Mouse (Mus musculus): ENCODE measurements around the gene Hist1h2ab. TPM values are rescaled to one million over a fixed set of nuclear protein-coding genes. Genes with fewer than 3 reads are reported as not detected.
"Not testable (repeated sequence)": the region's sequence is repeated elsewhere in the genome, so short reads cannot be mapped to it uniquely, and the experiment has no call there.

Hist1h2ab gene
- polyA plus RNA-seq, 1 experiment from 2014 or later, result 53.0 TPM

DNA sequence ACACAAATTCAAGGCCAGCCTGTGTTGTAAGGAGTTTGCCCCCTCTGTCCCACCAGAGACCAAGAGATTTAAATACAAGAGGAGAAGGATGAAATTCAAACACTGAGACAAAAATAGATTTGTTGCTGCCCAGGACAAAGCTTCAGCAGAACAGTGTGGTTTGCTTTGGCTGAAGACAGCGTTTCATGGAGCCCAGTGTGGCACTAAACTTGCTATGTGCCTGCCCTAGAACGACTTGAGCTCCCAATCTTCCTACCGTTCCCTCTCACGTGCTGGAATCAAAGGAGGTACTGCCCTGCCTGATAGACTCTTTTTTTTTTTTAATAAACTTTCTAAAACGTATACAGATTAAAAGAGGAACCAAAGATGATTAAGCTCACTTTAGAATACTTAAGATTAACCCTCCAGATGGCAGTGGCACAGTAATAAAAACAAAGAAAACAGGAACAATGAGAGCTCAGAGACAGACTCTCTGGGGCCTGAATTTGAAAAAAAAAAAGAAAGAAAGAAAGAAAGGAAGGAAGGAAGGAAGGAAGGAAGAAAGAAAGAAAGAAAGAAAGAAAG, 18.0 kb downstream of the Hist1h2ab start:
- 31% methylated on average over 5 of the region's 5 CpGs for WGBS
- no peak overlapping the region for H3K9ac ChIP-seq (replicated peaks)
- H3K4me3 ChIP-seq, result no peak overlapping the region
- H3K36me3 ChIP-seq, result no peaks in the 10 kb centered on the region
- H3K9me3 ChIP-seq, result no peaks in the 10 kb centered on the region
- H3K4me1 ChIP-seq, result peaks cover 12% of the 10 kb centered on the region
- H3K27ac ChIP-seq (replicated peaks), result no peak overlapping the region
- no peak overlapping the region for H3K4me2 ChIP-seq (replicated peaks)
- H3K27me3 ChIP-seq, result no peaks in the 10 kb centered on the region
- ATAC-seq (ENCODE audit: low FRiP score, low read depth), result no peak

DNA sequence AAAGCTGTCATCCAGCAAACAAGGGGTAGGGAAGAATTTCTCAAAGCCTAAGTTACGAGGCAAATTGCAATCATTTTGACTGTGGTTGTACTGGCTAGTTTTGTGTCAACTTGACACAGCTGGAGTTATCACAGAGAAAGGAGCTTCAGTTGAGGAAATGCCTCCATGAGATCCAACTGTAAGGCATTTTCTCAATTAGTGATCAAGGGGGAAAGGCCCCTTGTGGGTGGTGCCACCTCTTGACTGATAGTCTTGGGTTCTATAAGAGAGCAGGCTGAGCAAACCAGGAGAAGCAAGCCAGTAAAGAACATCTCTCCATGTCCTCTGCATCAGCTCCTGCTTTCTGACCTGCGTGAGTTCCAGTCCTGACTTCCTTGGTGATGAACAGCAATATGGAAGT, 18.7 kb downstream of the Hist1h2ab start, which contains the start of gene Trim38:
TSS of gene Trim38 (plus strand) at position 301 of the 400 bp plus-strand sequence.
- not testable (repeated sequence) for H3K4me1 ChIP-seq; H3K9me3 ChIP-seq; H3K4me3 ChIP-seq; H3K4me2 ChIP-seq (replicated peaks); H3K36me3 ChIP-seq; ATAC-seq (ENCODE audit: low FRiP score, low read depth); H3K27ac ChIP-seq (replicated peaks); H3K27me3 ChIP-seq; H3K9ac ChIP-seq (replicated peaks)
- 86% methylated on average over 2 of the region's 2 CpGs for WGBS

DNA sequence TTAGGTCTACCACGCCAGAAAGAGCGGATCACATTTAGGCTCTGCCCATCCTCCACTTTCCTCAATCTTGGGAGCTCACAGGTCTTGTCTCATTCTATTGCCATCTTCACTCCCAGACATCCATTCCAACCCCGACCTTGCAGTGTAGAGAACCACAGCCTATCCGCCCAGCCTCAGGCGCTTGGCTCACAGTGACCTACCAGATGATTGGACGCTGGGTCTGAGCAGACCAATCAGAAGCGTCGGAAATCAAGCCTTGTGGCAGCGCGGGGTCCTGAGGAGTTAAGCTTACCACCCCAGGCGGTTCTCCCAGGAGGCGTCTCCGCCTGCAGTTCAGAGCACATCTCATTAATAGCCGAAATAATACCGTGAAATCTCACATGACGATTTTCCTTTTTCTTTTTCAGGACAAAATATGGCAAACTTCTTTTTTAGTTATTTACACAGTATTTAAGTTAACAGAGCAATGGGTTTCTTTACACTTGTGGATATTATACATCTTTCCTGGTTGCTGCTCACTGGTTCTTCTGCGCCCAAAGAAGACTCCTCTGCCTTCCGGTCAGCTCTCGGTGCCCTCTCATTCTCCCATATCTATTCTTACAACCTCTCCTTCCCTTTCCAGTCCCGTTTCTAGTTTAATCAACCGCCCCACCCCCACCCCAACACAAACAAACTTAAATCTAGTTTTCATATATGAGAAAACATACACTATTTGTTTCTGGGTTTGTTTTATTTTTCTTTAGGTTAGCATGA, 21.8 kb downstream of the Hist1h2ab start:
- WGBS, result 20% methylated on average over 21 of the region's 21 CpGs

DNA sequence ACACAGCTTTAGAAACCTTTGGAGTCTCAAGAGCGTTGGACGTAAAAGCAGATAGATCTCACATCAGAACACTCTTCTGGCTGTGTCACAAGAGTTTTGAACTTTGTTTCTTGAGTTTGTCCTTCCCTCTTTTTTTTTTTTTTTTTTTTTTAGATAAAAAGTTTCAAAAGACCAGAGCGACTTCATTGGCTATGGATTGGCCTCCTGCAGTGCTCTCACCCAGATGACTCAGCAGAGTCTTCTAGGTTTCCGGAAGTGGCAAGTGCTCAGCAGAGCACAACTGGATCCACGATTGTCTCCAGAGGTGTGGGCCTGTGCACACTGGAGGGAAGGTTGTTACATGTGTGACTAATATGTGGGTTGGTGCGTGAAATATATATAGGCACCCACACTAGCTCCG, 27.4 kb downstream of the Hist1h2ab start:
- WGBS, result 94% methylated on average over 7 of the region's 7 CpGs
- Histone ChIP-seq H3K9me3 (no peaks in the 10 kb centered on the region), H3K36me3 (no peaks in the 10 kb centered on the region), H3K4me2 (replicated peaks) (no peak overlapping the region), H3K9ac (replicated peaks) (no peak overlapping the region), H3K27ac (replicated peaks) (no peak overlapping the region), H3K4me1 (no peaks in the 10 kb centered on the region), H3K4me3 (no peak overlapping the region), H3K27me3 (no peaks in the 10 kb centered on the region)
- no peak for ATAC-seq (ENCODE audit: low FRiP score, low read depth)

More for the DNA sequence above, 21.8 kb downstream of the Hist1h2ab start:
- H3K9me3 ChIP-seq, result no peaks in the 10 kb centered on the region
- H3K4me1 ChIP-seq, result peaks cover 4% of the 10 kb centered on the region
- H3K27me3 ChIP-seq, result no peaks in the 10 kb centered on the region
- H3K9ac ChIP-seq (replicated peaks), result no peak overlapping the region
- H3K4me3 ChIP-seq, result no peak overlapping the region
- no peak overlapping the region for H3K27ac ChIP-seq (replicated peaks)
- peak overlapping the region; percentile 40 for H3K4me2 ChIP-seq (replicated peaks)
- no peaks in the 10 kb centered on the region for H3K36me3 ChIP-seq
- ATAC-seq (ENCODE audit: low FRiP score, low read depth), result peak; percentile 96

DNA sequence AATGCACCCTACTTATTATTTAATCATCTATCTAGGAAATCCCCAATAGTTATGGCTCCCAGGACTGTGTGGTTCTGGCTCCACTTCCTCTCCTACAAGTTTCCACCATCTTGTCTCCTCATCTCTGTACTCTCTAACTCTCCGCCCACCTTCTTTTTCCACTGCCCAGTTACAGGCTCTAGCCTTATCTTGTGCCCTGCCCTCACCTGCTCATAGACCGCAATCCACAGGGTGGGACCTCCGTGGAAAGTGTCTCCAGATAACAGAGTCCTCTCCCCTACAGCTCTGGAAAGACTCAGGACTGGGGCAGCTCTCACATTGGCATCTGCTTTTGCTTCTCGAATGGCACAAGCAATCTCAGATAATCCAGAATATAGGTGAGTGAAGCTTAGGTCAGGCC, 28.1 kb downstream of the Hist1h2ab start:
- Histone ChIP-seq H3K9me3 (no peaks in the 10 kb centered on the region), H3K9ac (replicated peaks) (no peak overlapping the region), H3K4me3 (no peak overlapping the region), H3K27ac (replicated peaks) (no peak overlapping the region), H3K36me3 (no peaks in the 10 kb centered on the region), H3K4me1 (no peaks in the 10 kb centered on the region), H3K27me3 (no peaks in the 10 kb centered on the region), H3K4me2 (replicated peaks) (no peak overlapping the region)
- 87% methylated on average over 4 of the region's 4 CpGs for WGBS
- ATAC-seq (ENCODE audit: low FRiP score, low read depth), result no peak

DNA sequence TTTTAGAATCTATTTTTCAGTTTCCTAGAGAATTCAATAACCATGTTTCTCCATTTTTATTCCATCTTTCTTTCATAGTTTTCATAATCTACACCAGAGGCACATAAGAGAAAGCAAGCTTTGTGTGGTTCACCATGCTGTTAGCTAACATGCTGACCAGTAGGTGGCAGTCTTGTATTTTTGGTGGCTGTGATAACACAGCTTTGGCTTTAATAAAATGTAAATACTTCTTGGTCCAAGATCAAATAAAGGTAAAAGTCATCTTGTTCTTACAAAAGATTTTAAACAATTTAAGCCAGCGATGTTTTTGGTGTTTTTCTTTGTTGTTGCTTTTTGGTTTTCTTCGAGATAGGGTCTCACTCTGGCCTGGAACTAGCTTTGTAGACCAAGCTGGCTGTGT, 41.6 kb downstream of the Hist1h2ab start:
- whole genome bisulfite sequencing, result 45% methylated on average over 2 of the region's 2 CpGs
- no peak overlapping the region for H3K4me2 ChIP-seq (replicated peaks)
- H3K9ac ChIP-seq (replicated peaks), result no peak overlapping the region
- H3K4me3 ChIP-seq, result no peak overlapping the region
- H3K36me3 ChIP-seq, result no peaks in the 10 kb centered on the region
- no peaks in the 10 kb centered on the region for H3K27me3 ChIP-seq
- H3K9me3 ChIP-seq, result no peaks in the 10 kb centered on the region
- H3K4me1 ChIP-seq, result no peaks in the 10 kb centered on the region
- ATAC-seq (ENCODE audit: low FRiP score, low read depth), result no peak
- H3K27ac ChIP-seq (replicated peaks), result no peak overlapping the region

DNA sequence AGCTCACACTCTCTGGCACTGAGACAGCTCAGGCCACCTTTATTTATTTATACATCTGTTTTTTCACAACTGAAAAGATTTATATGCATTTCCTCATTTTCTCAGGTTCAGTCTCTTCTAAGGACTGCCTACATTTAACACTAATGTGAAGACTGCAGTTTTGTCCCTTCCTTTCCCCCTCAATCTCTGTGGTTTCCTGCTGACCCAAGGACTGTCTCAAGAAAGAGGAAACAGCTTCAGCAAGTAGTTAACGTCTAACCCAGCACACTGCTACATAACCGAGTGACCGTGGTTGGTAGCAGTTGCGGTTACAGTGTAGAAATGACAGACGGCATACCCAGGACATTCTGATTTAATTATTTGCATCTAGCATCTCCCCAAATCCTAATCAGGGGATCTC, 48.5 kb downstream of the Hist1h2ab start:
- H3K27me3 ChIP-seq, result no peaks in the 10 kb centered on the region
- no peak overlapping the region for H3K4me2 ChIP-seq (replicated peaks)
- H3K9ac ChIP-seq (replicated peaks), result no peak overlapping the region
- no peak for ATAC-seq (ENCODE audit: low FRiP score, low read depth)
- H3K9me3 ChIP-seq, result no peaks in the 10 kb centered on the region
- no peak overlapping the region for H3K27ac ChIP-seq (replicated peaks)
- H3K4me3 ChIP-seq, result no peak overlapping the region
- WGBS, result 80% methylated on average over 5 of the region's 5 CpGs
- no peaks in the 10 kb centered on the region for H3K36me3 ChIP-seq
- no peaks in the 10 kb centered on the region for H3K4me1 ChIP-seq

Small RNAs within 50 kb of the gene (microRNA-seq; reads per million reads assigned to microRNA genes)
- gene Gm44314 (not detected), gene Gm44484 (not detected)

Other genes starting within 250 kb of the Hist1h2ab start
- gene Hist1h4h, start 220.1 kb upstream of the Hist1h2ab start, polyA plus RNA-seq (2016; fragmentation: Nextera tagmentation; extraction: Ambion mirVana), result 4.2 and 4.4 TPM in 2 replicates
- gene Hist1h2af, start 217.2 kb upstream of the Hist1h2ab start, polyA plus RNA-seq (2016; fragmentation: Nextera tagmentation; extraction: Ambion mirVana), result 7.9 and 8.4 TPM in 2 replicates
- gene Hist1h3g, start 215.7 kb upstream of the Hist1h2ab start, polyA plus RNA-seq (2016; fragmentation: Nextera tagmentation; extraction: Ambion mirVana), result 4.8 and 6.9 TPM in 2 replicates
- gene Hist1h2bh, start 207.7 kb upstream of the Hist1h2ab start, polyA plus RNA-seq (2016; fragmentation: Nextera tagmentation; extraction: Ambion mirVana), result 0.56 and 0.64 TPM in 2 replicates
- 1.0 and 1.3 TPM in 2 replicates for gene Hist1h3f, start 207.1 kb upstream of the Hist1h2ab start, polyA plus RNA-seq (2016; fragmentation: Nextera tagmentation; extraction: Ambion mirVana)
- gene Hist1h4f, start 199.5 kb upstream of the Hist1h2ab start, polyA plus RNA-seq (2016; fragmentation: Nextera tagmentation; extraction: Ambion mirVana), result 0.85 and 1.7 TPM in 2 replicates
- gene Hist1h1d, start 197.9 kb upstream of the Hist1h2ab start, polyA plus RNA-seq (2016; fragmentation: Nextera tagmentation; extraction: Ambion mirVana), result 0.37 and 0.45 TPM in 2 replicates
- 6.5 and 7.0 TPM in 2 replicates for gene Hist1h3e, start 188.8 kb upstream of the Hist1h2ab start, polyA plus RNA-seq (2016; fragmentation: Nextera tagmentation; extraction: Ambion mirVana)
- 95.2 and 113 TPM in 2 replicates for gene Hist1h2ae, start 179.9 kb upstream of the Hist1h2ab start, polyA plus RNA-seq (2016; fragmentation: Nextera tagmentation; extraction: Ambion mirVana)
- 13.0 and 13.8 TPM in 2 replicates for gene Hist1h2bg, start 179.7 kb upstream of the Hist1h2ab start, polyA plus RNA-seq (2016; fragmentation: Nextera tagmentation; extraction: Ambion mirVana)
- 4.5 and 5.1 TPM in 2 replicates for gene Hist1h2bf, start 176.9 kb upstream of the Hist1h2ab start, polyA plus RNA-seq (2016; fragmentation: Nextera tagmentation; extraction: Ambion mirVana)
- gene Hist1h2ad, start 176.7 kb upstream of the Hist1h2ab start, polyA plus RNA-seq (2016; fragmentation: Nextera tagmentation; extraction: Ambion mirVana), result 1.8 and 2.5 TPM in 2 replicates
- 4.6 and 5.4 TPM in 2 replicates for gene Hist1h3d, start 175.4 kb upstream of the Hist1h2ab start, polyA plus RNA-seq (2016; fragmentation: Nextera tagmentation; extraction: Ambion mirVana)
- 109 and 113 TPM in 2 replicates for gene Hist1h4d, start 169.5 kb upstream of the Hist1h2ab start, polyA plus RNA-seq (2016; fragmentation: Nextera tagmentation; extraction: Ambion mirVana)
- 2.5 and 2.9 TPM in 2 replicates for gene Hist1h2be, start 130.0 kb upstream of the Hist1h2ab start, polyA plus RNA-seq (2016; fragmentation: Nextera tagmentation; extraction: Ambion mirVana)
- 24.2 and 27.0 TPM in 2 replicates for gene Hist1h1e, start 128.6 kb upstream of the Hist1h2ab start, polyA plus RNA-seq (2016; fragmentation: Nextera tagmentation; extraction: Ambion mirVana)
- 1.1 TPM in 2 replicates for gene Hist1h2ac, start 67.2 kb upstream of the Hist1h2ab start, polyA plus RNA-seq (2016; fragmentation: Nextera tagmentation; extraction: Ambion mirVana)
- gene Hist1h2bc, start 66.9 kb upstream of the Hist1h2ab start, polyA plus RNA-seq (2016; fragmentation: Nextera tagmentation; extraction: Ambion mirVana), result 28.7 and 29.9 TPM in 2 replicates
- not detected in 2 replicates for gene Hist1h1t, start 55.3 kb upstream of the Hist1h2ab start, polyA plus RNA-seq (2016; fragmentation: Nextera tagmentation; extraction: Ambion mirVana)
- gene Hist1h4c, start 52.7 kb upstream of the Hist1h2ab start, polyA plus RNA-seq (2016; fragmentation: Nextera tagmentation; extraction: Ambion mirVana), result 5.8 and 6.8 TPM in 2 replicates
- gene Hfe, start 40.3 kb upstream of the Hist1h2ab start, polyA plus RNA-seq (2016; fragmentation: Nextera tagmentation; extraction: Ambion mirVana), result 3.1 and 3.3 TPM in 2 replicates
- 13.6 and 14.0 TPM in 2 replicates for gene Hist1h1c, start 12.3 kb upstream of the Hist1h2ab start, polyA plus RNA-seq (2016; fragmentation: Nextera tagmentation; extraction: Ambion mirVana)
- gene Hist1h3c, start 5.5 kb upstream of the Hist1h2ab start, polyA plus RNA-seq (2016; fragmentation: Nextera tagmentation; extraction: Ambion mirVana), result 7.9 and 9.3 TPM in 2 replicates
- 2.5 and 4.5 TPM in 2 replicates for gene Hist1h2bb, start 4.4 kb upstream of the Hist1h2ab start, polyA plus RNA-seq (2016; fragmentation: Nextera tagmentation; extraction: Ambion mirVana)
- gene Hist1h3b, start 1.1 kb downstream of the Hist1h2ab start, polyA plus RNA-seq (2016; fragmentation: Nextera tagmentation; extraction: Ambion mirVana), result 14.7 and 16.1 TPM in 2 replicates
- gene Hist1h4b, start 5.9 kb downstream of the Hist1h2ab start, polyA plus RNA-seq (2016; fragmentation: Nextera tagmentation; extraction: Ambion mirVana), result 5.0 and 8.0 TPM in 2 replicates
- gene Hist1h4a, start 10.1 kb downstream of the Hist1h2ab start, polyA plus RNA-seq (2016; fragmentation: Nextera tagmentation; extraction: Ambion mirVana), result 0.41 and 1.3 TPM in 2 replicates
- gene Hist1h3a, start 11.3 kb downstream of the Hist1h2ab start, polyA plus RNA-seq (2016; fragmentation: Nextera tagmentation; extraction: Ambion mirVana), result 4.6 and 5.1 TPM in 2 replicates
- gene Hist1h1a, start 12.5 kb downstream of the Hist1h2ab start, polyA plus RNA-seq (2016; fragmentation: Nextera tagmentation; extraction: Ambion mirVana), result 2.3 and 3.6 TPM in 2 replicates
- gene Trim38, start 18.8 kb downstream of the Hist1h2ab start, polyA plus RNA-seq (2016; fragmentation: Nextera tagmentation; extraction: Ambion mirVana), result not detected in 2 replicates
- gene Slc17a2, start 55.9 kb downstream of the Hist1h2ab start, polyA plus RNA-seq (2016; fragmentation: Nextera tagmentation; extraction: Ambion mirVana), result not detected in 2 replicates
- gene Slc17a3, start 88.3 kb downstream of the Hist1h2ab start, polyA plus RNA-seq (2016; fragmentation: Nextera tagmentation; extraction: Ambion mirVana), result not detected in 2 replicates
- gene Slc17a1, start 116.6 kb downstream of the Hist1h2ab start, polyA plus RNA-seq (2016; fragmentation: Nextera tagmentation; extraction: Ambion mirVana), result not detected in 2 replicates
- not detected in 2 replicates for gene Slc17a4, start 163.9 kb downstream of the Hist1h2ab start, polyA plus RNA-seq (2016; fragmentation: Nextera tagmentation; extraction: Ambion mirVana)
- gene Hist1h2ba, start 183.0 kb downstream of the Hist1h2ab start, polyA plus RNA-seq (2016; fragmentation: Nextera tagmentation; extraction: Ambion mirVana), result not detected in 2 replicates
- gene Hist1h2aa, start 183.3 kb downstream of the Hist1h2ab start, polyA plus RNA-seq (2016; fragmentation: Nextera tagmentation; extraction: Ambion mirVana), result not detected in 2 replicates
- gene Scgn, start 240.1 kb downstream of the Hist1h2ab start, polyA plus RNA-seq (2016; fragmentation: Nextera tagmentation; extraction: Ambion mirVana), result 0.37 and 0.38 TPM in 2 replicates

All from midbrain, embryonic 12.5 days (tissue).